Mouse (Mus musculus) limb, embryonic 12.5 days (tissue): ENCODE measurements around the gene Ankfn1. TPM values are rescaled to one million over a fixed set of nuclear protein-coding genes. Genes with fewer than 3 reads are reported as not detected.
A peak's percentile ranks its signal among the peaks of the same experiment; 100 is the strongest.

ENCODE experiments used
- ATAC-seq: fragments of 200-750 bp; cut with Nextera tagmentation; 2 replicates; pipeline ENCODE4 v1.8.0; 2017; ENCODE audit warnings: low read depth, moderate TSS enrichment; ENCODE audit not compliant: insufficient number of reproducible peaks, insufficient read depth, low FRiP score, low TSS enrichment
- H3K27ac ChIP-seq: fragments of 300-500 bp; sonication (generic); 2 replicates; pipeline ENCODE4 v1.5.1; 2016; ENCODE audit warnings: mild to moderate bottlenecking, moderate library complexity
- H3K27me3 ChIP-seq: fragments of 300-500 bp; sonication (generic); 2 replicates; pipeline ENCODE4 v1.6.1; 2016; ENCODE audit warnings: mild to moderate bottlenecking, moderate library complexity
- H3K36me3 ChIP-seq: fragments of 300-500 bp; sonication (generic); 2 replicates; pipeline ENCODE4 v1.6.1; 2016; ENCODE audit warnings: mild to moderate bottlenecking, moderate library complexity
- H3K4me1 ChIP-seq: fragments of 300-500 bp; sonication (generic); replicated peaks from 2 replicates; pipeline ENCODE4 v1.6.1; 2016
- H3K4me2 ChIP-seq: fragments of 300-500 bp; sonication (generic); 2 replicates; pipeline ENCODE4 v1.6.1; 2016; ENCODE audit warnings: mild to moderate bottlenecking, moderate library complexity
- H3K4me3 ChIP-seq: fragments of 300-500 bp; sonication (generic); replicated peaks from 2 replicates; pipeline ENCODE4 v1.5.1; 2016; ENCODE audit warnings: mild to moderate bottlenecking
- H3K9ac ChIP-seq: fragments of 300-500 bp; sonication (generic); replicated peaks from 2 replicates; pipeline ENCODE4 v1.6.1; 2016; ENCODE audit warnings: mild to moderate bottlenecking, moderate library complexity
- H3K9me3 ChIP-seq: fragments of 300-500 bp; sonication (generic); 2 replicates; pipeline ENCODE4 v1.6.1; 2016; ENCODE audit warnings: mild to moderate bottlenecking, moderate library complexity
- WGBS: fragments of 180-500 bp; shearing (Covaris S2); methylation state at CpG from one replicate; pipeline ENCODE4 v1.1.7; 2016; 5-methylcytosine and 5-hydroxymethylcytosine counted together
- polyA plus RNA-seq: library from polyadenylated mRNA; unstranded; fragments of >200 nt; fragmentation: Nextera tagmentation; extraction: Ambion mirVana; gene quantifications from 2 replicates; pipeline ENCODE4 v1.2.1, GENCODE M21; 2016

Ankfn1 gene
- polyA plus RNA-seq, 1 experiment from 2014 or later: 0.53 TPM

DNA sequence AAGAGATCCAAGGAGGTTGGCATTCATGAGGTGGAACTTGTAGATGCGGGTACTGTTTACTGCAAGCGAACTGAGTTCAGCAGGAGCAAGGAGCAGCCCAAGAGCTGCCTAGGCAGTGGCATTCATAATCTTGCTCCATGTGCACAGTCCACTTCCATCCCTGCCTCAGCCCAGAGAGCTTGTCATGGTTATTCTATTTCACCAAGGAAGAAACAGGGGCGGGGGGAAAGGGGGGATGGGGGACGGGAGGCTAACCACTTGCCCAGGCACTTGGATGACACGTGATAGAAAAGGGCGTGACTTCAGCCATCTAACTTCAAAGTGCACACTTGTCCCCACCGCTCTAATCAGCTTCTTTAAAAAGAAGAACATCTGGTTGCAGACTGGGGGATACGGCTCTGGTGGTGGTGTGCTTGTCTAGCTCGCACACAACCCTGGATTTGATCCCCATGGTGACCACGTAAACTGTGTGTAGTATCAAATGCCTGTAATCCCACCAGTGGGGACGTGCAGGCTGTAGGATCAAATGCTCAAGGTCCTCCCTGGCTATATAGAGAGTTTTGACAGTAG, 203.1 kb downstream of the Ankfn1 start:
- no peak for ATAC-seq
- 38% methylated on average over 11 of the region's 11 CpGs for WGBS

DNA sequence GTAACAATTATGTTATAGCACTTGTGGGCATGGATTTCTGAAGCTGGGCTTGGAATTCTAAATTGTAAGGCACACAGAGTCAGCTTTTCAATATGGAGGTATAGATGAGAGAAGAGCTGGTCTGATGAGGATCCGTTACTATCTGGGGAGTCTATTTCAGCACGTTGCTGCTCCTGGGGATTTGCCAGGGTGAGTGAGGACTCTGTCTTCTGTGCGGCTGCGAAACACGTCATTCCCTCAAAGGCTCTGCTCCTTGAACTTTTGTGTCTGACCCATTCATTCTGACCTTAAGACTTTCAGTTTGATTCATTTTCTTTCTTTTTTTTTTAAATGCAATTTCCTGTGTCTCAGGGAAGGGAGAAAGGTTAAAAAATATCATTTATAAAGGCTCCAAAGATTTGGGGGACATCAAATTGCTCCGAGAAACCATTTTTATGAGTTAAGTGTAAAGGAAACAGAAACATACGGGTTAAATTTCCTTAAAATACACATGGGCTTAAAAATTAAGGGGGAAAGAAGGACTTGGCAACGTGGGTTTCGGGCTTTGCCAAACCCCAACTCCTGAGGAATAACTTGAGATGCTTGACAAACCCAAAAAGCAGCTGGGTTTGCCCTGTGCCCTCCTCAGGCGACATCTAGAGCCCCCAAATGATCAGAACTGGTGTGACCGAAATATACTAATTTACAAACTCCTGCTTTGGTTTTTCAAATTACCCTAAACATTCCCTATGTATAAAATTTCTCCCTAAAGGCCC, 207.9 kb downstream of the Ankfn1 start:
- H3K27ac ChIP-seq: no peak overlapping the region
- no peak overlapping the region for H3K9ac ChIP-seq
- 0 out of 2 replicates have a peak, but pooled peaks cover 6% of the 10 kb centered on the region for H3K4me1 ChIP-seq
- 61% methylated on average over 11 of the region's 11 CpGs for WGBS
- 0 out of 2 replicates have a peak, but pooled peaks cover 6% of the 10 kb centered on the region for H3K27me3 ChIP-seq
- ATAC-seq: no peak
- no peak overlapping the region for H3K4me2 ChIP-seq
- H3K9me3 ChIP-seq: no peaks in the 10 kb centered on the region
- H3K36me3 ChIP-seq: no peaks in the 10 kb centered on the region
- no peak overlapping the region for H3K4me3 ChIP-seq

More for the DNA sequence above, 203.1 kb downstream of the Ankfn1 start:
- H3K27me3 ChIP-seq: no peaks in the 10 kb centered on the region
- no peak overlapping the region for H3K4me2 ChIP-seq
- H3K4me1 ChIP-seq: 0 out of 2 replicates have a peak, but pooled peaks cover 7% of the 10 kb centered on the region
- no peak overlapping the region for H3K4me3 ChIP-seq
- no peaks in the 10 kb centered on the region for H3K9me3 ChIP-seq
- no peak overlapping the region for H3K9ac ChIP-seq
- no peaks in the 10 kb centered on the region for H3K36me3 ChIP-seq
- no peak overlapping the region for H3K27ac ChIP-seq

DNA sequence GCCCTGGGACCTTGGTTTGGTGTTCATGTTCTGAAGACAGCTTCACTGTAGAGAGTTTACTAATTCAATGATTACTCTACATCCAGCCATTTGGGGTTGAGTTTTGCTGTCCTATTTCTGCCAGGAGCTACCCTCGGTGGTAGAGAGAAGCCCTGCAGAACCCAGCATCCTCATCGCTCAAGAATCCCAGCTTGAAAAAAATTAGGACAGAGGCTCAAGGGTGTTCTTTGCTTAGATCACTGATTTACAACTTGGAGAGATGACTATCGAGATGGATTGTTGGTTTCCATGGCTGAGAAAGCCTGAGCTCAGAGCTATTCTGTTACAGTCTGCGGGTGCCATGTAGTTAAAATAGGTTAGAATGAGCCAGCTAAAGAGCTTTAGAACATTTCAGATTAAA, 209.2 kb downstream of the Ankfn1 start:
- Histone ChIP-seq H3K36me3 (no peaks in the 10 kb centered on the region), H3K9me3 (no peaks in the 10 kb centered on the region), H3K9ac (no peak overlapping the region), H3K27me3 (0 out of 2 replicates have a peak, but pooled peaks cover 6% of the 10 kb centered on the region), H3K4me3 (no peak overlapping the region), H3K4me2 (no peak overlapping the region), H3K4me1 (no peaks in the 10 kb centered on the region), H3K27ac (no peak overlapping the region)
- WGBS: 92% methylated on average over 4 of the region's 4 CpGs
- ATAC-seq: no peak

DNA sequence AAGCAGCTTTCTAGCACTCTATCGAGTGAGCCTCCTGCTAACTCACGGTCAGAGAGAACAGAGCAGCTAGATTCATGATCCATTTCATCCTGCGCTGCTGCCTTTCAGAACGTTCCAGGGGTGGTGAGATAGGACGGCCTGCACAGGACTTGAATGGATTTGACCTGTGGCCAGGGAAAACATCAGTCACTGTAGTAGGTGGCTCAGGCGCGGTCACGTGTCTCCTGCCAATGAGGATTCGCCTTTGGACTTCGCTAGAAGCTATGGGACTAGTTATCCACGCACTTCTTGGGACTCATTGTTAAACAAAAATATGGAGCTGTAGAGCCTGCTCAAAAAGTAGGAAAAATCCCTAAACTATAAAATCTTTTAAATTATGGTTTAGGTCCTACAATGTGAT, 226.0 kb downstream of the Ankfn1 start:
- no peaks in the 10 kb centered on the region for H3K36me3 ChIP-seq
- no peaks in the 10 kb centered on the region for H3K4me1 ChIP-seq
- H3K27me3 ChIP-seq: peaks cover 19% of the 10 kb centered on the region; the same call in 1 of the 2 replicates
- no peak for ATAC-seq
- no peaks in the 10 kb centered on the region for H3K9me3 ChIP-seq
- H3K9ac ChIP-seq: no peak overlapping the region
- H3K27ac ChIP-seq: no peak overlapping the region
- 87% methylated on average over 11 of the region's 11 CpGs for whole genome bisulfite sequencing
- H3K4me2 ChIP-seq: no peak overlapping the region
- H3K4me3 ChIP-seq: no peak overlapping the region

DNA sequence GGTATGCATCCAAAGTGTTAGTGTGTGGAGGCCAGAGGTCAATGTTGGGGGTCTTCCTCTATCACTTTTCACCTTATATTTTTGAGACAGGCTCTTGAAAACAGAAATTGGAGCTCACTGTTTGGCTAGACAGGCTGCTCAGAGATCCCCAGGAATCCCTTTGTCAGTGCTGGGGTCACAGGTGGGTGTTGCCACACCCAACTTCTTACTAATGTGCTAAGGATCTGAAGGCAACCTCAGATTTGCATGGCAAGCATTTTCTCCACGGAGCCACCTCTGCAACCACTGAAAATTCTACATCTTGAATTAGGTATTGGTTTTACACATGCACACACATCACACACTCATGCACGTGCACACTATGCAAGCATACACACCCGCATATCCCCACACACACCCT, 226.5 kb downstream of the Ankfn1 start:
- Histone ChIP-seq H3K9me3 (no peaks in the 10 kb centered on the region), H3K36me3 (no peaks in the 10 kb centered on the region), H3K27me3 (peaks cover 19% of the 10 kb centered on the region; the same call in 1 of the 2 replicates), H3K4me1 (no peaks in the 10 kb centered on the region), H3K4me3 (no peak overlapping the region), H3K9ac (no peak overlapping the region), H3K4me2 (no peak overlapping the region), H3K27ac (no peak overlapping the region)
- 77% methylated on average over 3 of the region's 3 CpGs for WGBS
- no peak for ATAC-seq

DNA sequence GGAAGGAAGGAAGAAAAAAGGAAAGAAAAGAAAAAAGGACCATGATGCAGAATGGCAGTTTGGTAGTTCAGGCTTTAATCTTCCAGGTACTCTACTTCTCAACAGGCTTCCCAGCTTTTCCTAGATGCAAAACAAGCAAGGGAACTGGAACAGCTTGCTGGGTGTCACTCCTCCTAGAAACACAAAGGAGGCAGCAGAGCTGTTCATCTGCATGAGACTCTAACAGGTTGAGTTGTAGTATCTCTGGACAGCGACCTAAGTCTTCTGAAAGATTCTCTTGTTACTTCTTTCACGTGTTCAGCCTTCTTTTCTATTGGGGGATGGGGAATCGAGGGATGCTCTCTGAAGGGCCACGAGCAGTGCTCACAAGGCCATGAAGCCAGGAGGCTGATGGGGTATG, 228.7 kb downstream of the Ankfn1 start:
- H3K4me1 ChIP-seq: peaks cover 14% of the 10 kb centered on the region
- no peaks in the 10 kb centered on the region for H3K36me3 ChIP-seq
- 57% methylated on average over 4 of the region's 4 CpGs for WGBS
- no peak overlapping the region for H3K9ac ChIP-seq
- H3K27me3 ChIP-seq: peaks cover 23% of the 10 kb centered on the region; the same call in 1 of the 2 replicates
- no peaks in the 10 kb centered on the region for H3K9me3 ChIP-seq
- H3K27ac ChIP-seq: no peak overlapping the region
- H3K4me2 ChIP-seq: no peak overlapping the region
- ATAC-seq: no peak
- no peak overlapping the region for H3K4me3 ChIP-seq

DNA sequence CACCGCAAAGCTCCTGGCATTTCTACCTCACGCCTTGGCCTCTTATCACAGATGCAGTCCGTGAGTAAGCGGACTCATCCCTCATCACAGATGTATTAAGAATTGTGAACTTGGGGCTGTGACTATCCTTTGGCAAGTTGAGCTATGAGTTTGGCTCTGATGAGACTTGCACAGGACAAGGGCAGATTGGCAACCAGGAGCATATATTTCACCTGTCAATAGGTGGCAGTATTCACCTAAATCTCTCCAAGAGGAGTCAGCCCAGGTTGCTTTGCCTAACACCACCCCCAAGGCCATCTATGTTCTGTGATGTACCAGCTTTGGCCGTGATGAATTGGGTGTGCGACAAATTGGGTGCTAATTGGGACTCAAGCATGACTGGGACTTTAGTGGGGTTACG, 231.3 kb downstream of the Ankfn1 start:
- 0 out of 2 replicates have a peak overlapping the region, but pooled peaks have one; percentile 41 for H3K27ac ChIP-seq
- H3K27me3 ChIP-seq: peaks cover 23% of the 10 kb centered on the region; the same call in 1 of the 2 replicates
- no peak overlapping the region for H3K4me2 ChIP-seq
- peaks cover 14% of the 10 kb centered on the region for H3K4me1 ChIP-seq
- no peak overlapping the region for H3K4me3 ChIP-seq
- no peaks in the 10 kb centered on the region for H3K36me3 ChIP-seq
- no peak overlapping the region for H3K9ac ChIP-seq
- H3K9me3 ChIP-seq: peaks cover 8% of the 10 kb centered on the region
- WGBS: 29% methylated on average over 7 of the region's 7 CpGs
- peak; percentile 47; the same call in 1 of the 2 replicates for ATAC-seq

DNA sequence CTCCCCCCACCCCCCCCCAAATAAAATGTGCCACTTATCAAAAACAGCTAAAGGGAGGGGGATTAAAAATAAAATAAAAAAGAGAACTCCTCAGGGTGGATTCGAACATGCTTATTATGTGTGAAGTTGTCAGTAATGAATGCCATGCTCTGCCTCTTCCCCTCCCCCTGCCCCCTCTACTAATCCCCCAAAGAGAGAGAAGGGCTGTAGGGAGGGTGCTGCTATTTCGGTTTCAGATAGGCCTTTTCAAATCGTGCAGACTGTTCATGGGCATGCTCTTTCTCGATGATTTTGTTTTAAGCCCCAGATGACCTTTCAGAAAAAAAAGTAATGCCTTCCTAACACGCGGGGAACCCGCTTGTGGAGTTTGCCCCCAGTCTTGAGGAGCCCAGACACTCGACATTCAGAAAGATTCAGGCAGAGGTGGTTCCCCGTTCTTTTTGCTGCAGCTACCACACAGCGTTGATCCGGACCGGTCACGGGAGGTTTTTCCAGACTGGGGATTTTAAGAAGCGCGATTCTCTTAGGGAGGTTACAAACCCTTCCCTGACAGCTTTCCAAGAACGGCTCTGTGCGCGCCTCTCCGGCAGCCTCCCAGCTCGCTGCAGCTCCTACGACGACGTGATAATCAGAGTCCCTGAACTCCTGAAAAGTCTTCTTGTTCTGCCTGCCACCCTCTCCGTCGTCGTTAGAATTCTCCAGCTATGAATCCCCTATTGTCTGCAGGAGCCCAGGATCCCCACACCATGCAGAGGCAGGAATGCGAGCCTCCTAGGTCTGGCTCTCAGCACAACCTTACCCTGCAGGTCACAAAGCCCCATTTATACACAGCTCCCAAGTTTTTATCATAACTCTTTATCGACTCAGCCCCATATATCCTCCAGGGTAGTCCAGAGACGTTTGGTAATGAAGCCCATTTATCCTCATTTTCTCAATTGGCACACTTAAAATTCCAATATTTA, 232.3 kb downstream of the Ankfn1 start:
- peak overlapping the region; percentile 53 for H3K4me2 ChIP-seq
- H3K36me3 ChIP-seq: no peaks in the 10 kb centered on the region
- H3K4me1 ChIP-seq: peaks cover 14% of the 10 kb centered on the region
- H3K27ac ChIP-seq: peak overlapping the region; percentile 79
- peaks cover 18% of the 10 kb centered on the region; the same call in 1 of the 2 replicates for H3K27me3 ChIP-seq
- peak overlapping the region; percentile 44; the same call in 1 of the 2 replicates for H3K9ac ChIP-seq
- peak overlapping the region; percentile 24 for H3K4me3 ChIP-seq
- peaks cover 8% of the 10 kb centered on the region for H3K9me3 ChIP-seq
- peak; percentile 66 for ATAC-seq
- 3% methylated on average over 29 of the region's 29 CpGs for WGBS

DNA sequence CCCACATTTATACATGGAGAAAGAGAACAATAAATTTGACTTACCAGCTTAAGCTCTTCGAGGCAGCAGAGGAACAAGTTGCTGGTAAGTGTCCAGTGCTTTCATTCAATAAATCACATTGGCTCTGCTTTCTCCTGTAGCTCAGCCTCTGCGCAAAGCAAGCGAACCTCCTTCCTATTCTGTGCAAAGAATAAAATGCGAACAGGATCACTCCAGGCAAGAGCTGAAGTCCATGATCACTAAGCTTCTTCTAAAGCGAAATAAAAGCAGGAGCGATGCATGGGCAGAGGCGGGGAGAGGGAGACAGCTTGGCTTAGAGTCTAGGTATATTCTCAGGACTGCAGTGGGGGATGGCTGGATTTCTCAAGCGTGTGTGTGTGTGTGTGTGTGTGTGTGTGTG, 239.1 kb downstream of the Ankfn1 start:
- no peak overlapping the region for H3K9ac ChIP-seq
- H3K27me3 ChIP-seq: peaks cover 11% of the 10 kb centered on the region
- no peak for ATAC-seq
- no peaks in the 10 kb centered on the region for H3K36me3 ChIP-seq
- no peak overlapping the region for H3K4me3 ChIP-seq
- 76% methylated on average over 7 of the region's 8 CpGs for WGBS
- H3K4me2 ChIP-seq: no peak overlapping the region
- H3K4me1 ChIP-seq: peaks cover 6% of the 10 kb centered on the region
- H3K9me3 ChIP-seq: peaks cover 7% of the 10 kb centered on the region
- H3K27ac ChIP-seq: no peak overlapping the region

DNA sequence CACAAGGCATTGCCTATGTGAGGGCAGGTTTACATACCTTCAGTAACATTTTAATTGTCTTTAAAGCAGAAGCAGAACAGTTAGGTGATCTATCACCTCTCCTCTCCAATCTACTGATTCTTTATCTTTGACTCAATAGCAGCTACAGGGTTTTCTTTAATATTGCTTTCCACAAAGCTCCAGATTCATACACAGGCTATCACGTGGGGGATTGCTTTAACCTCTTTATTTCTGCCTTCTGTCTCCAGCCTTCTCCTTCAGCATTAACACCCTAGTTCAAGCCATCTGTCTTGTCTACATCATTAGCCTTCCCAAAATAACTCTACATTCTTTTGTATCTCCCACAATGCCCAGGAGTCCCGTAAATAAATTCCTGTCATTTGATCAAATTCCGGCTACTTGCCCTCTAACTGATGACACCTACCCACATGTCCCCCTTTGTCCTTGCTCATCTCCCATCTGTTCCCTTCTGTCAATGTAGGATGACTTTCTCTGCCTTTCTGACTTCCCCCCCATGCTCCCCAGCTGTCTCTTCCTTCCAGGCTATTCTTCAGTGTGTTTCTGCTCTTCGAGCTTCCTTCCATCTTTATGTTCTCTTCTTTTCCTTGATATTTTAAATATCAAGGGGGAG, 249.5 kb downstream of the Ankfn1 start:
- Histone ChIP-seq H3K27me3 (no peaks in the 10 kb centered on the region), H3K4me3 (no peak overlapping the region), H3K36me3 (no peaks in the 10 kb centered on the region), H3K4me1 (no peaks in the 10 kb centered on the region), H3K9ac (no peak overlapping the region), H3K27ac (no peak overlapping the region), H3K4me2 (no peak overlapping the region), H3K9me3 (no peaks in the 10 kb centered on the region)
- WGBS: 80% methylated on average over 4 of the region's 4 CpGs
- no peak for ATAC-seq
